Mouse (Mus musculus) CH12.LX (cell line): ENCODE data around the gene Kcnn3. TPM values are rescaled to one million over a fixed set of nuclear protein-coding genes. Genes with fewer than 3 reads are reported as not detected.

Source experiments
- DNase-seq: peaks from one replicate; pipeline ENCODE4 v3.0.0-alpha.2; 2013; ENCODE audit errors: extremely low read depth
- H3K27ac ChIP-seq: 2 replicates; pipeline ENCODE4 v1.5.1; 2012; ENCODE audit warnings: low read depth, mild to moderate bottlenecking, control low read depth, moderate library complexity; ENCODE audit not compliant: insufficient read depth
- H3K27me3 ChIP-seq: replicated peaks from 2 replicates; pipeline ENCODE3; 2012; ENCODE audit warnings: inconsistent platforms
- H3K36me3 ChIP-seq, 2 experiments: replicated peaks in 1 of 2; 2 replicates each; pipeline versions ENCODE3 to v1.6.1; 2012; ENCODE audit warnings: inconsistent platforms in 1 of 2, low read length in 1 of 2, mild to moderate bottlenecking in 1 of 2, mixed read lengths in 1 of 2, moderate library complexity in 1 of 2; ENCODE audit not compliant: control insufficient read depth in 1 of 2, insufficient read depth in 1 of 2
- H3K4me1 ChIP-seq, 2 experiments: 2 replicates each; pipeline ENCODE4 v1.6.1; 2012; ENCODE audit warnings: inconsistent platforms in 1 of 2, moderate library complexity in 1 of 2; ENCODE audit not compliant: insufficient read depth in 2 of 2, control insufficient read depth in 1 of 2
- H3K4me2 ChIP-seq: 2 replicates; pipeline ENCODE4 v1.6.1; 2012; ENCODE audit warnings: low read depth, mild to moderate bottlenecking, control low read depth; ENCODE audit not compliant: poor library complexity, insufficient read depth, severe bottlenecking
- H3K4me3 ChIP-seq, 3 experiments: fragments of 150-350 bp in 1 of 3; sonication (generic) in 1 of 3; replicated peaks in 1 of 3; 2 replicates each; pipeline versions ENCODE3 to v1.5.1; 2011 to 2012; ENCODE audit warnings: low read depth in 2 of 3, low read length in 2 of 3, mild to moderate bottlenecking in 2 of 3, moderate library complexity in 2 of 3, control low read depth in 1 of 3, improper control_type of control experiment in 1 of 3, inconsistent platforms in 1 of 3, mixed read lengths in 1 of 3; ENCODE audit not compliant: poor library complexity in 1 of 3
- H3K79me2 ChIP-seq: replicated peaks from 2 replicates; pipeline ENCODE4 v1.6.1; 2012; ENCODE audit warnings: mild to moderate bottlenecking, moderate library complexity; ENCODE audit not compliant: control insufficient read depth, poor library complexity, insufficient read depth, severe bottlenecking; ENCODE audit errors: extremely low read depth
- H3K9ac ChIP-seq: 2 replicates; pipeline ENCODE4 v1.6.1; 2012; ENCODE audit warnings: low read depth, mild to moderate bottlenecking, control low read depth, moderate library complexity; ENCODE audit not compliant: insufficient read depth
- H3K9me3 ChIP-seq: replicated peaks from 2 replicates; pipeline ENCODE3; 2012; ENCODE audit warnings: low read length, inconsistent platforms, mixed read lengths
- BHLHE40 ChIP-seq: IDR thresholded peaks from 2 replicates; pipeline ENCODE4 v1.6.1; 2011; ENCODE audit warnings: mild to moderate bottlenecking, low read depth, low read length, improper control_type of control experiment
- CHD1 ChIP-seq: IDR thresholded peaks from 2 replicates; pipeline ENCODE4 v1.6.1; 2012; ENCODE audit warnings: low read depth, low read length, improper control_type of control experiment, inconsistent platforms
- CHD2 ChIP-seq: IDR thresholded peaks from 2 replicates; pipeline ENCODE4 v1.6.1; 2011; ENCODE audit warnings: low read length, improper control_type of control experiment
- CTCF ChIP-seq, 2 experiments: IDR thresholded peaks in 1 of 2; conservative IDR thresholded peaks in 1 of 2; 2 replicates each; pipeline ENCODE4 v1.5.1; 2011 to 2012; ENCODE audit warnings: low read depth in 2 of 2, low read length in 2 of 2, improper control_type of control experiment in 1 of 2, inconsistent platforms in 1 of 2, mild to moderate bottlenecking in 1 of 2, moderate library complexity in 1 of 2
- ELF1 ChIP-seq: IDR thresholded peaks from 2 replicates; pipeline ENCODE4 v1.6.1; 2014; ENCODE audit warnings: low read depth, mild to moderate bottlenecking, inconsistent platforms, low read length, improper control_type of control experiment
- EP300 ChIP-seq: IDR thresholded peaks from 2 replicates; pipeline ENCODE4 v1.6.1; 2011; ENCODE audit warnings: low read length, improper control_type of control experiment
- ETS1 ChIP-seq: conservative IDR thresholded peaks from 2 replicates; pipeline ENCODE4 v1.6.1; 2012; ENCODE audit warnings: low read depth, mild to moderate bottlenecking, inconsistent platforms, low read length, improper control_type of control experiment, moderate library complexity
- GABPA ChIP-seq: IDR thresholded peaks from 2 replicates; pipeline ENCODE4 v1.6.1; 2012; ENCODE audit warnings: low read depth, low read length, improper control_type of control experiment, inconsistent platforms; ENCODE audit not compliant: insufficient replicate concordance
- IRF4 ChIP-seq: IDR thresholded peaks from 2 replicates; pipeline ENCODE4 v1.6.1; 2014; ENCODE audit warnings: low read depth, mild to moderate bottlenecking, inconsistent platforms, low read length, improper control_type of control experiment
- KAT2A ChIP-seq: IDR thresholded peaks from 2 replicates; pipeline ENCODE4 v1.6.1; 2012; ENCODE audit warnings: low read length, improper control_type of control experiment, inconsistent platforms; ENCODE audit not compliant: insufficient replicate concordance
- MAFK ChIP-seq: IDR thresholded peaks from 2 replicates; pipeline ENCODE4 v1.6.1; 2011; ENCODE audit warnings: low read length, improper control_type of control experiment; ENCODE audit not compliant: insufficient replicate concordance
- MAX ChIP-seq: IDR thresholded peaks from 2 replicates; pipeline ENCODE4 v1.6.1; 2011; ENCODE audit warnings: low read length, improper control_type of control experiment
- MAZ ChIP-seq: IDR thresholded peaks from 2 replicates; pipeline ENCODE4 v1.6.1; 2012; ENCODE audit warnings: low read depth, mild to moderate bottlenecking, inconsistent platforms, low read length, improper control_type of control experiment, moderate library complexity
- MEF2A ChIP-seq: IDR thresholded peaks from 2 replicates; pipeline ENCODE4 v1.6.1; 2014; ENCODE audit warnings: low read depth, mild to moderate bottlenecking, inconsistent platforms, low read length, improper control_type of control experiment, borderline replicate concordance
- PAX5 ChIP-seq: IDR thresholded peaks from 2 replicates; pipeline ENCODE4 v1.6.1; 2012; ENCODE audit warnings: low read length, inconsistent platforms, mixed read lengths
- RCOR1 ChIP-seq: conservative IDR thresholded peaks from 2 replicates; pipeline ENCODE4 v1.6.1; 2012; ENCODE audit warnings: low read depth, mild to moderate bottlenecking, inconsistent platforms, low read length, improper control_type of control experiment
- SIN3A ChIP-seq: IDR thresholded peaks from 2 replicates; pipeline ENCODE4 v1.6.1; 2012; ENCODE audit warnings: low read length, improper control_type of control experiment, inconsistent platforms
- SMC3 ChIP-seq: IDR thresholded peaks from 2 replicates; pipeline ENCODE4 v1.6.1; 2011; ENCODE audit warnings: low read depth, low read length, improper control_type of control experiment
- TBP ChIP-seq: conservative IDR thresholded peaks from 2 replicates; pipeline ENCODE4 v1.6.1; 2011; ENCODE audit warnings: low read depth, low read length, improper control_type of control experiment
- TCF12 ChIP-seq: IDR thresholded peaks from 2 replicates; pipeline ENCODE4 v1.6.1; 2014; ENCODE audit warnings: low read depth, mild to moderate bottlenecking, inconsistent platforms, low read length, improper control_type of control experiment
- USF1 ChIP-seq: IDR thresholded peaks from 2 replicates; pipeline ENCODE4 v1.6.1; 2014; ENCODE audit warnings: low read depth, mild to moderate bottlenecking, inconsistent platforms, low read length, improper control_type of control experiment
- ZC3H11A ChIP-seq: IDR thresholded peaks from 2 replicates; pipeline ENCODE4 v1.6.1; 2012; ENCODE audit warnings: low read depth, mild to moderate bottlenecking, inconsistent platforms, low read length, improper control_type of control experiment
- ZKSCAN1 ChIP-seq: IDR thresholded peaks from 2 replicates; pipeline ENCODE4 v1.6.1; 2012; ENCODE audit warnings: low read depth, inconsistent platforms, low read length, improper control_type of control experiment, borderline replicate concordance
- ZNF384 ChIP-seq: IDR thresholded peaks from 2 replicates; pipeline ENCODE4 v1.6.1; 2012; ENCODE audit warnings: low read depth, low read length, improper control_type of control experiment, inconsistent platforms
- dilution Hi-C: fragments of 300-500 bp; cut with MboI; formaldehyde crosslinking; loops from 2 replicates; pipeline ENCODE4 v1.14.3; 2020; ENCODE audit warnings: low sequenced_read_pairs; ENCODE audit not compliant: extremely low pct_unique_long_range_greater_than_20kb, extremely low pct_ligation_motif_present
- in situ Hi-C: fragments of 300-500 bp; cut with MboI; formaldehyde crosslinking; loops from 3 replicates; pipeline ENCODE4 v1.14.3; 2019; ENCODE audit warnings: low sequenced_read_pairs, low pct_ligation_motif_present, low pct_unique_long_range_greater_than_20kb, mixed read lengths
- polyA plus RNA-seq: library from polyadenylated mRNA; unstranded; fragments of >175 nt; gene quantifications from 2 replicates; pipeline ENCODE4 v1.2.1, GENCODE M21; 2012; ENCODE audit warnings: low read depth; ENCODE audit not compliant: insufficient read length
- total RNA-seq, 2 experiments: library from RNA; depleted of rRNA; stranded (reverse); fragments of 300-350 nt in 1 of 2; fragments of >200 nt in 1 of 2; gene quantifications; 2 replicates each; pipeline ENCODE4 v1.2.3; 2012 to 2014

The Kcnn3 gene
- total and polyA plus RNA-seq, 3 experiments: 0.06 TPM; not detected in 2

- no peak overlapping the region for H3K4me3 ChIP-seq
- dilution Hi-C loops: no loop called here
Observed at GRCm38 (mm10) chr3:89539740-89540370, 19.9 kb downstream of the Kcnn3 start.

GRCm38 (mm10) chr3:89540371-89540743, 20.4 kb downstream of the Kcnn3 start:
- no peaks in the 10 kb centered on the region for H3K79me2 ChIP-seq
- TF ChIP-seq MAFK (no peak), ZKSCAN1 (no peak), CHD1 (no peak), SIN3A (no peak), IRF4 (no peak), PAX5 (no peak), BHLHE40 (no peak), ELF1 (no peak), CHD2 (no peak), ZNF384 (no peak), ETS1 (no peak), RCOR1 (no peak), TBP (no peak), CTCF (conservative IDR thresholded peaks at IDR 0.05 in 1 of 2, IDR thresholded peaks at IDR 0.05 in 1 of 2; ENCODE audit: low read depth in 2 of 2, low read length in 2 of 2) (no peak), ZC3H11A (no peak), GABPA (no peak)
- TF ChIP-seq, all 38 proteins: peak for 0
- Histone ChIP-seq H3K27me3 (no peaks in the 10 kb centered on the region), H3K9ac (no peak overlapping the region), H3K4me3 (no peak overlapping the region), H3K9me3 (no peaks in the 10 kb centered on the region), H3K36me3 (no peaks in the 10 kb centered on the region), H3K4me2 (no peak overlapping the region), H3K4me1 (peaks cover 4 to 25% of the 10 kb centered on the region in 2 experiments), H3K27ac (no peak overlapping the region)
- dilution Hi-C loops (no loop called here), in situ Hi-C loops (no loop called here)
- DNase-seq: no peak

More at GRCm38 (mm10) chr3:89539740-89540370, 19.9 kb downstream of the Kcnn3 start:
- peaks cover 4 to 27% of the 10 kb centered on the region in 2 experiments for H3K4me1 ChIP-seq
- no peaks in the 10 kb centered on the region for H3K27me3 ChIP-seq
- no peak overlapping the region for H3K4me2 ChIP-seq
- no peaks in the 10 kb centered on the region for H3K79me2 ChIP-seq
- no peaks in the 10 kb centered on the region for H3K9me3 ChIP-seq
- no peak overlapping the region for H3K27ac ChIP-seq
- in situ Hi-C loops: no loop called here
- H3K36me3 ChIP-seq: no peaks in the 10 kb centered on the region
- H3K9ac ChIP-seq: no peak overlapping the region
- DNase-seq: no peak
- TF ChIP-seq SMC3 (no peak), KAT2A (no peak), EP300 (no peak), MAX (no peak), ZC3H11A (no peak), MEF2A (no peak), GABPA (no peak), TCF12 (no peak), USF1 (no peak), CTCF (conservative IDR thresholded peaks at IDR 0.05 in 1 of 2, IDR thresholded peaks at IDR 0.05 in 1 of 2; ENCODE audit: low read depth in 2 of 2, low read length in 2 of 2) (no peak), MAZ (no peak), TBP (no peak)
- TF ChIP-seq, all 38 proteins: peak for 0
